Mouse (Mus musculus): Measurements from ENCODE around the gene Gm21820.
"Not testable (repeated sequence)": the region's sequence is repeated elsewhere in the genome, so short reads cannot be mapped to it uniquely, and the experiment has no call there.

The Gm21820 gene

GRCm38 (mm10) chrY:5249341-5249740, at the start of gene Gm21820:
Gene Gm21820 (minus strand): TSS chrY:5249441.
- not testable (repeated sequence) for DNase-seq (ENCODE audit: extremely low read depth, low read depth, low spot score)

All from fat pad, adult 2 months (tissue).